Mouse (Mus musculus) CD8-positive naive resting alpha-beta T cell, adult 57 days (primary cell): ENCODE measurements around the gene Foxe3. TPM values are rescaled to one million over a fixed set of nuclear protein-coding genes. Genes with fewer than 3 reads are reported as not detected.

Experiments used
- total RNA-seq: library from RNA; stranded (reverse); gene quantifications from one replicate; pipeline ENCODE4 v1.2.4, GENCODE M21; 2023

Gene Foxe3
- not detected for total RNA-seq

DNA sequence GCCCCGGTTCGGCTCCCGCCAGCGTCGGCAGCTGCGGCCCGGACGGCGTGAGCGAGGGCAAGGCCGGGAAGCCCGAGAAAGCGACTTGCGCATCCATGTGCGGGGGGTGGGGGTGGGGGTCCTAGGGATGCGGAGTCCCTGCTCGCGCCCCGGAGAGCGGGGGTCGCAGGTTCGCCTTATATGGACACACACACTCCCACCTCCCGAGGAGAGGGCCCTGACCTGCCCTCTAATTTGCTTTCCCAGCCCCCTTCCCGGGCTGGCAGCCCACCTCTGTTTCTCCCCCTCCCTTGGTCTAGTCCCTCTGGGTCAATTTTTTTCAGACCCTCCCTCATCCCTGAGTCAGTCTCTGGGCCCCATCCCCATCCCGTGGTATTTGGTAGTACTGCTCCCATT lies at the start of gene Foxe3:
Gene Foxe3, minus strand, starts transcription at position 97 of the 396 bp plus-strand sequence.

DNA sequence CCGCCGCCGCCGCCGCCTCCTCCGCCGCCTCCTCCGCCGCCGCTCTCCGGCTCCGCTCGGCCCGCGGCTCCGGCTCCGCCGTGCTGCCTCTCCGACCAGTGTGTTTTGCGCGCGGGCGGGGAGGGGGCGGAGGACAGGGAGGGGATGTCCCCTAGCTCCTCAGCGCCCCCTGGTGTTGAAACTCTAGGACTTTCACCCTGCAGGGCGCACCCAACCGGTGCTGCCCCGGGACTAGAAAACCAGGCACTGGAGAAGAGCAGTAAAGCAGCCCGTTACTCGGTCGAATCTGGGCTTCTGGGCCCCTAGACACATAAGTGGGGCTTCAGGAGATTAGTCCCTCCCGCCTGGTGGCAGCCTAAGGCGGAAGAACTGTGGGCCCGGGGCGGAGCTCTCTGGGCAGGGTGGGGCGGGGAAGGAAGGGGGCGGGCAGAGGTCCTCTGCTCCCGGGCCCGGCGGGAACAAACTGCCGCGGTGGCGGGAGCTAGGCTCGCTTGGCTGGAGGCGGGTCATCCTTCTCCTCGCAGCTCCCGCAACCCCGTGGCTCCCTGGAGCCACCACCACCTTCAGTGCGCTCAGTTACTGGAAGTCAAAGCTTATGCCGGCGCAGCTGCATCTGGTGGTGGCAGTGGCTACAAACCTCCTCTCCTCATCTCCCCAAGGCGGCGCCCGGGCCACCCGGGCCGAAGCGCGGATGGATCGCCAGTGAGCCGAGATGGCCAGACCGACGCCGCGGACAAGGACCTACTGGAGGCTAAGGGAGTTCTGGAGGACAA lies 16.8 kb downstream of the Foxe3 start, which contains the start of gene Foxd2:
Gene Foxd2, minus strand, starts transcription at position 45 of the 773 bp plus-strand sequence.

Other genes starting within 250 kb of the Foxe3 start
- gene Gm12830, start 104.3 kb downstream of the Foxe3 start, total RNA-seq, result not detected
- gene Foxd2, start 17.1 kb downstream of the Foxe3 start, total RNA-seq, result 0.58 TPM
- 36.0 TPM for gene Cmpk1, start 61.2 kb upstream of the Foxe3 start, total RNA-seq
- gene Stil, start 74.1 kb upstream of the Foxe3 start, total RNA-seq, result 0.24 TPM
- 0.34 TPM for gene Tal1, start 130.4 kb upstream of the Foxe3 start, total RNA-seq
- gene Pdzk1ip1, start 162.7 kb upstream of the Foxe3 start, total RNA-seq, result not detected
- not detected for gene Cyp4x1, start 208.3 kb upstream of the Foxe3 start, total RNA-seq